Mouse (Mus musculus) right cerebral cortex, postnatal 14 days (tissue): ENCODE data around the gene Mtf1.

Experiments
- DNase-seq: peaks from one replicate; pipeline ENCODE4 v3.0.0; 2022

The Mtf1 gene

GRCm38 (mm10) chr4:124802309-124803260, 681 bp downstream of the Mtf1 start:
- DNase-seq: peak; percentile 94

DNA sequence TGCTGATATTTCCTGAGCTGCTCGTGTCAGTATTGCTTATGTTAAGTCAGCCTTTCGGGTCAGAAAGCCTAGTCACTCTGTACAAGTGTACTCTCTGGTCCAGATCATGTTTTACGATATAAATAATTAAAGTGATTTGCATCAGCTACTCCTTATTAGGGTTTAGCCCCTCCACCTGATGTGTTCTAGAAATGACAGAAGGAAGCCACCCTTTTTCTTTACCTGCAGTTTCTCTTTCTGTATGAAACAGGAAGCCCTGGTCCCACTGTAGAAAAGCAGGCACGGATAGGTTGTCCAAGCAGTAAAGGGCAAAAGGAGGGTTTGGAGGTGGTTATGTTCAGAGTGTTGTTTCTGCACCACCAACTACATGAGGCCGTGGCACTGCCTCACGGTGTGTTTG, 1.5 kb downstream of the Mtf1 start:
- DNase-seq: no peak

DNA sequence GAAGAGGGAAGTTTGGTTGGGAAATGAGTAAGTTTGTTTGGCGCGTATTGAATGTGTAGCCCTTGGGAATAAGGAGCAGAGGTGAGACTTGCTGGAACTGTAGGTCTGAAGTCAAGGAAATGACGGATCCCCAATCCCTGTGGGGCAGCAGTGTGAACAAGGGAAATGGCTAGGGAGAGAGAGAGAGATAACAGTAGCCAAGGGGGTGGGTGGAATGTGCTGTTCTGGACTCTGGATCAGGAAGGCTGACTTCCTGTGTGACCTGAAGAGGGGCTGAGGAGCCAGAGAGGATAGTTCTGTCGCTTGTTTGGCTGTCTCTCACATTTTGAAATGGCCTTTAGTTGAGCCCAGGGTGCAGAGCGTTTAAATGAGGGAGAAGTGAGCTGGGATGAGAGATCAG, 6.6 kb downstream of the Mtf1 start:
- DNase-seq: no peak

DNA sequence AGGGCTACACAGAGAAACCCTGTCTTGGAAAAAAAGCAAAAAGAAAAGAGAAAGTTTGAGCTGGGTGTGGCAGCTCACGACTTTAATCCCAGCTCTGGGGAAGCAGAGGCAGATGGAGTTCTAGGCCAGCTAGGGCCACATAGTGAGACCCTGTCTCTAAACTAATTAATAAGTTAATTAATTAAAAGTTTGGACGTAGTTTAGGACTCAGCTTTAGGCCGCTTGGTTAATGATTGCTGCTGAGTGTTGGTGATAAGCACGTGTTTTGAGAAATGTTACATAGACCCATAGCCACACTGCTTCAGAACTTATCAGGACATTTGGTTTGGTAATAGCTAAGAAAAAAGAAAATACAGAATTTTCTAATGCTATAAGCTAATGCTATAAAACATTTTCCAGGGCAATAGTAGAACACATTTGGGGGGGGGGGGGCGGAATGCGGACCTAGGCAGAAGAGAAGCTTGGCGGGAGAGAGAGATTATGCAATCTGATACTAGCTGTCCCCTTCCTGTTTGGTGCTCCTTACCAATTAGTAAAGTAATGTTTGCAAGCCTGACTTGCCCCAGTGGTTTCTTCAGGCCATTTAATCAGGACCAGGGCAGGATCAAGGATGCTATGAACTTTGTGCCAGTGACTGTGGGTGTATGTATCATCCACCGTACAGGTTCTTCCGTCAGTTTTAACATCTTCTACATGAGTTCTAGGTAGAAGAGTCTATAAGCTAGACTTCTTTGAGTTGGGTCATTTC, 7.4 kb downstream of the Mtf1 start:
- no peak for DNase-seq

GRCm38 (mm10) chr4:124810056-124810455, 8.2 kb downstream of the Mtf1 start:
- DNase-seq: no peak

- peak; percentile 52 for DNase-seq
Measured at GRCm38 (mm10) chr4:124811347-124811975, 9.6 kb downstream of the Mtf1 start.

DNA sequence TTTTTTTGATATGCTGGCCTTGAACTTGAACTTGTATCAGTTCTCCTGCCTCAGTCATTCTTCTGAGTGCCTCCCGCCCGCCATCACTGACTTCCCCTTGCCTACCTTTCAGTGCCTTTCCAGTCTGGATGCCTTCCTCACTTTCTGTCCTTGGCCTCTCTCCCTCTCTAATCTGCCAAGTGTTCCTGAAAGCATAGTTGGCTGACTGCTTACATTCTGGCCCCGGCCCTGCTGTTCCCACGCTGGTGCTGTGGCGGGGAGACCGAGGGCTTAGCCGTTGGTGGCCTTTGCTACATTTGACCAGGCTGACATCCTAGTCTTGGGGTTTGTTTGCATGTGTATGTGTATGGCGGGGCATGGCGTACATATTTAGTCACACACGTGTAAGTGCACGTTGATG, 14.0 kb downstream of the Mtf1 start:
- no peak for DNase-seq

DNA sequence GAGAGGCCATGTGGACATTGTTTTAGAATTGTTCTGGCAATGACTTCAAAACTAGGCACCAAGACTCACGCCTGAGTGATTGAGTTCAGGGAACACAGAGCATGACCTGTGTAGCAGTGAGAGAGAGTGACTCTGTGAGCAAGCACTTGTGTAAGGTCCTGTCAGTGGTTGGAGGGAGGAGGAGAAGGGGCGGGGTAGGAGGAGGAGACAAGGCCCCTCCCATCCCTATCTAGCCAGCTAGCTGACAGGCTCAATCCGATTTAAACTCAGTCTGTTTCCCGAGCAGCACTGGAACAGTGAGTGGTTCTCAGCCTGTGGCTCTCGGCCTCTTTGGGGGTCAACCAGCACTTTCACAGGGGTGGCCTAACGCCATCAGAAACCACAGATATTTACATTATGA, 15.9 kb downstream of the Mtf1 start:
- no peak for DNase-seq

- no peak for DNase-seq
Measured at GRCm38 (mm10) chr4:124818832-124819231, 16.9 kb downstream of the Mtf1 start.

DNA sequence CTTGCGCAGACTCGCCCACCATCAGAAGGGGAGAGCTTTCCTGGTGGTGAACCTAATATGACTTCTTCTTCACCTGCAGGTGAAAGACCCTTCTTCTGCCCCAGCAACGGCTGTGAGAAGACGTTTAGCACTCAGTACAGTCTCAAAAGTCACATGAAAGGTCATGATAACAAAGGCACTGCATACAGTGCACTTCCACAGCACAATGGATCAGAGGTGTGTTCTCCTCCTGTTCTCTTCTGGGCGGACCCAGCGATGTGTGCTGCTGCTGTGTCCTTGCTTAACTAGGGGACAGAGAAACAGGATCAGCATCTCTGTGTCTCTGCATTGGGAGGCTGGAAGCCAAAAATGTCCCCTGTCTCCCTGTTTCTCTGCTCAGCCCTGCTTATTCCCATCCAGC, 23.1 kb downstream of the Mtf1 start:
- no peak for DNase-seq

- no peak for DNase-seq
Measured at GRCm38 (mm10) chr4:124825371-124825965, 23.6 kb downstream of the Mtf1 start.

DNA sequence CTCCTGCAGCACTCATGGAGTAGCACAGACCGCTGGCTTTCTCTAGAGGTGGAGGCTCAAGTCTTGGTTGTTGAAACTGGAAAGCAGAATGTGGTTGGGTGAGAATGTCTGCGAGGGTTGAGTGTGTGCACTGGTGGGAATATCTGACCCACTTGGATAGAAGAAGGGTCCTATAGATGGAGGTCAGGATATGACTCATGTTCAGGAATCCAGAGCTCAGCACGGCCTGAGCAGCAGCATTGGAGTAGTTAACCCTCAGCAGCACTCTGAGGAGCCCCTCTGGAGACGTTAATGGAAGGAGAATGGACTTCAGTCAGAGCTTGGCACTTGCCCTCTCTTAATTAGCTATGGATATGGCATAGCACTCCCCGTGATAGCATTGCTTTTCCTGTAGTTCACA, 27.8 kb downstream of the Mtf1 start:
- no peak for DNase-seq

GRCm38 (mm10) chr4:124832796-124833195, 30.9 kb downstream of the Mtf1 start:
- no peak for DNase-seq

GRCm38 (mm10) chr4:124838035-124838700, 36.3 kb downstream of the Mtf1 start:
- DNase-seq: no peak

- no peak for DNase-seq
Measured at GRCm38 (mm10) chr4:124840998-124841397, 39.1 kb downstream of the Mtf1 start.

DNA sequence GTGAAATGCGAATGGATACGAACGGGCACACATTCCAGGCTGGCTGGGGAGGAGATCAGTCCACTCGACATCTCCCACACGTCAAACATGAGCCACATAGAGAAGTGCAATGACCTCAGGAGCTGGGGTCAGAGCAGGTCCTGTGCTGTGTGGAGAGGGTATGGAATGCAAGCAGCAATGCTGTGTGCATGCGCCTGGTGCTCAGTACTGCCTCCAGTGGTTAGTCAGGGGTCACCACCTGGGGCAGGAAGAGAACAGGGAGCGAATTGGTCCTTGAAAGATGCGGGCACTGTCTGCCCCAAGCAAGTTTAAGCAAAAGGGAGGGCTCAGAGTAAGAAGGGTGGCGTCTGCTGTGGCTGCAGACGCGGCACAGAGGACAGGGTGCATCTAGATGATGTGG, 41.6 kb downstream of the Mtf1 start:
- no peak for DNase-seq

- peak; percentile 86 for DNase-seq
Measured at GRCm38 (mm10) chr4:124847573-124847972, 45.7 kb downstream of the Mtf1 start.

DNA sequence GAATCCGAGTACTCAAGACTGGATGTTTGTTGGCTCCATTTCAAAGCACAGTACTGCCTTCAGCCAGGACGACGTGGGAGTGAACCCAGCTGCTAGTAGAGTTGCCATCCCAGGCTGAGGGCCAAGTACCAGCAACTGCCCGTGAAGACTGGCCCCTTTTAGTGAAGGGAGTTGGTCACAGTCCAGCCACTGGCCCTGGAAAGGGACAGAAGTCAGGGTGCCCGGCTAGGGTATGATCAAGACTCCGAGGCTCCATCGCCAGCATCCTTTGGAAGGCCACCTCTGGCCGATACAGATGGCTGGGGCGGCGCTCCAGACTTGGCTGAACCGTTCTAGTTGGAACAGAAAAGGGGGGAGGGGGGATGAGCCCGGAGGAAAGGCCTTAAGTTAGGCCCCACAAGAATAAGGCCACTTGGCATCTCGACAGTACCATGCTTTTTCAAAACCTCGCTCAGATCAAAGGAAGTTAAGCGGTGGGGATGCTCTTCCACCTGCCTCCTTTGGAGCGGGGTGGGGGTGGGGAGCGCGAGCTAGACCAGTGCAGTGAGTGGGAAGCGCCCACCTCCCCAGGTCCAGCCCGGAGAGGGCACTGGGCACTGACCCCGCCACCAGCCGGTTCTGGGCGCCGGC, 47.8 kb downstream of the Mtf1 start:
- peak; percentile 68 for DNase-seq

- DNase-seq: peak; percentile 95
Measured at GRCm38 (mm10) chr4:124850261-124850913, 48.5 kb downstream of the Mtf1 start, which contains the start of gene Yrdc. Gene Yrdc (plus strand): TSS chr4:124850679.

DNA sequence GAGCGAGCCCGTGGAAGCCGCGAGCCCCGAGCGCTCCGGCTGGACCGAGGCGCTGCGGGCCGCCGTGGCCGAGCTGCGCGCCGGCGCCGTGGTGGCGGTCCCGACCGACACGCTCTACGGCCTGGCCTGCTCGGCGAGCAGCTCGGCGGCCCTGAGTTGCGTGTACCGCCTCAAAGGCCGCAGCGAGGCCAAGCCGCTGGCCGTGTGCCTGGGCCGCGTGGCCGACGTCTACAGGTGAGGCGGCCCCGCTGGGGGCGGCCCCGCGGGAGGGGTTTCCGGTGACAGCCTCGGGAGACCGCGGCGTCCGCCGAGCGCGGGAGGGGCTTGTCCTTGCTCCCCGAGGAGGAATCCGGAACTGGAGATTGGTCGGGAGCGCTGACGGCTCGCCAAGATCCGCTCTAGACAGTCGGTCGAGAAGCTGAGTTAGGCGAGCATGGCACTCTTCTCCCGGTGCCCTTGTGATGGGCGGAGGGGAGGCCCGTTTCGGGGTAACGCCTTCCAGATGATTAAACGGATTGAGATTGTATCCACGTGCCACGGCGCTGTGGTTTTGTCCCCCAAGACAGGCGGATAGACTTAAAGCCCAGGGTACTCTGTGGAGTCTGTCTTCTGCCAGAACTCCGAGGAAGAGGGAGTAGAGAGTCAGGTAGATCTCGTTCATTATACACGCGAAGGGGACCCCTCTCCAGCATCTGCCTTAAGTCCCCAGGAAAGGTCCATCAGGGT, 49.2 kb downstream of the Mtf1 start, which contains the start of gene 1110065P20Rik:
1110065P20Rik (minus strand) TSS at position 264 of the 726 bp plus-strand sequence.
- peak; percentile 73 for DNase-seq

DNA sequence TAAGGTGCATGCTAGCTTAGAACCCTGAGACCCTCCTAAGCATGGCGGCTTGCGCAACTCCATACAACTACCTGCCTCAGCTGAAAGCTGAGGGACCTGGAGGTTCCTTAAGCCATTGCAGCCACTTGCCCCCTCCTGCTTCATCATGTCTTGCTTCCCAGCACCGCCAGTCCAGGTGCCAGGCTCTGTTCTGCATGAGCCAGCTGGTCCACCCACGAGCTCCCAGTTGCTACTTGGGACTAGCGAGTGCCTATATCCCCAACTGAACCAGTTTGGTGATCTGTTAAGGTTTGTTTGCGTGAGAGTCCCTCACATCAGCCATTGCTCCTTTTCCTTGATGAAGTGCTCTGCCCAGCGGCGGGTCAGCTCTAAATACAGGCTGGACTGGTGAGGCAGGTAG, 54.4 kb downstream of the Mtf1 start:
- DNase-seq: no peak
